Mouse (Mus musculus): ENCODE results near the gene Cfap61. TPM values are rescaled to one million over a fixed set of nuclear protein-coding genes. Genes with fewer than 3 reads are reported as not detected.

The Cfap61 gene
- polyA plus RNA-seq, 1 experiment from 2014 or later: 5.0 TPM

- H3K4me3 ChIP-seq: no peak overlapping the region
- WGBS: 15% methylated on average over 4 of the region's 4 CpGs
- H3K36me3 ChIP-seq: no peaks in the 10 kb centered on the region
- peaks cover 15% of the 10 kb centered on the region for H3K4me1 ChIP-seq (replicated peaks)
- no peaks in the 10 kb centered on the region for H3K9me3 ChIP-seq
- peaks cover 5% of the 10 kb centered on the region; the same call in 1 of the 2 replicates for H3K27me3 ChIP-seq (ENCODE audit: insufficient read depth, poor library complexity, severe bottlenecking)
- H3K27ac ChIP-seq: no peak overlapping the region
- DNase-seq (ENCODE audit: low spot score): no peak
Observed at GRCm38 (mm10) chr2:145957450-145957849, 22.9 kb downstream of the Cfap61 start.

- Histone ChIP-seq H3K27me3 (ENCODE audit: insufficient read depth, poor library complexity, severe bottlenecking) (peaks cover 5% of the 10 kb centered on the region; the same call in 1 of the 2 replicates), H3K4me1 (replicated peaks) (peaks cover 15% of the 10 kb centered on the region), H3K9me3 (no peaks in the 10 kb centered on the region), H3K27ac (peak overlapping the region; percentile 68), H3K36me3 (no peaks in the 10 kb centered on the region), H3K4me3 (no peak overlapping the region)
- peak; percentile 23 for DNase-seq (ENCODE audit: low spot score)
- WGBS: 79% methylated on average over 6 of the region's 6 CpGs
Observed at GRCm38 (mm10) chr2:145958097-145958496, 23.5 kb downstream of the Cfap61 start.

- no peak overlapping the region for H3K4me3 ChIP-seq
- H3K4me1 ChIP-seq (replicated peaks): peaks cover 15% of the 10 kb centered on the region
- peak; percentile 33 for DNase-seq (ENCODE audit: low spot score)
- H3K27ac ChIP-seq: peak overlapping the region; percentile 68
- H3K9me3 ChIP-seq: no peaks in the 10 kb centered on the region
- WGBS: 53% methylated on average over 7 of the region's 7 CpGs
- no peaks in the 10 kb centered on the region for H3K36me3 ChIP-seq
- peaks cover 5% of the 10 kb centered on the region; the same call in 1 of the 2 replicates for H3K27me3 ChIP-seq (ENCODE audit: insufficient read depth, poor library complexity, severe bottlenecking)
Observed at GRCm38 (mm10) chr2:145958551-145958950, 24.0 kb downstream of the Cfap61 start.

GRCm38 (mm10) chr2:145961861-145962260 is 27.3 kb downstream of the Cfap61 start:
- H3K27ac ChIP-seq: no peak overlapping the region
- 87% methylated on average over 5 of the region's 5 CpGs for WGBS
- H3K36me3 ChIP-seq: no peaks in the 10 kb centered on the region
- H3K4me1 ChIP-seq (replicated peaks): peaks cover 15% of the 10 kb centered on the region
- no peak overlapping the region for H3K4me3 ChIP-seq
- H3K27me3 ChIP-seq (ENCODE audit: insufficient read depth, poor library complexity, severe bottlenecking): peaks cover 4% of the 10 kb centered on the region; the same call in 1 of the 2 replicates
- no peaks in the 10 kb centered on the region for H3K9me3 ChIP-seq
- DNase-seq (ENCODE audit: low spot score): no peak

- Histone ChIP-seq H3K27me3 (ENCODE audit: insufficient read depth, poor library complexity, severe bottlenecking) (no peaks in the 10 kb centered on the region), H3K27ac (no peak overlapping the region), H3K4me3 (no peak overlapping the region), H3K36me3 (no peaks in the 10 kb centered on the region), H3K4me1 (replicated peaks) (no peaks in the 10 kb centered on the region), H3K9me3 (no peaks in the 10 kb centered on the region)
- 88% methylated on average over 12 of the region's 12 CpGs for WGBS
- no peak for DNase-seq (ENCODE audit: low spot score)
Observed at GRCm38 (mm10) chr2:145970751-145971150, 36.2 kb downstream of the Cfap61 start.

- Histone ChIP-seq H3K4me1 (replicated peaks) (no peaks in the 10 kb centered on the region), H3K4me3 (no peak overlapping the region), H3K9me3 (no peaks in the 10 kb centered on the region), H3K27me3 (ENCODE audit: insufficient read depth, poor library complexity, severe bottlenecking) (no peaks in the 10 kb centered on the region), H3K36me3 (no peaks in the 10 kb centered on the region), H3K27ac (no peak overlapping the region)
- DNase-seq (ENCODE audit: low spot score): no peak
- 94% methylated on average over 20 of the region's 20 CpGs for WGBS
Observed at GRCm38 (mm10) chr2:145971237-145972010, 36.8 kb downstream of the Cfap61 start.

- H3K27me3 ChIP-seq (ENCODE audit: insufficient read depth, poor library complexity, severe bottlenecking): no peaks in the 10 kb centered on the region
- H3K36me3 ChIP-seq: no peaks in the 10 kb centered on the region
- H3K4me1 ChIP-seq (replicated peaks): no peaks in the 10 kb centered on the region
- 95% methylated on average over 4 of the region's 4 CpGs for WGBS
- no peak overlapping the region for H3K4me3 ChIP-seq
- no peaks in the 10 kb centered on the region for H3K9me3 ChIP-seq
- H3K27ac ChIP-seq: no peak overlapping the region
- DNase-seq (ENCODE audit: low spot score): no peak
Observed at GRCm38 (mm10) chr2:145972571-145972970, 38.0 kb downstream of the Cfap61 start.

GRCm38 (mm10) chr2:145979616-145980015 is 45.0 kb downstream of the Cfap61 start:
- H3K27ac ChIP-seq: 0 out of 2 replicates have a peak overlapping the region, but pooled peaks have one; percentile 8
- peaks cover 29% of the 10 kb centered on the region for H3K4me1 ChIP-seq (replicated peaks)
- 73% methylated on average over 4 of the region's 4 CpGs for WGBS
- DNase-seq (ENCODE audit: low spot score): no peak
- H3K36me3 ChIP-seq: no peaks in the 10 kb centered on the region
- no peaks in the 10 kb centered on the region for H3K9me3 ChIP-seq
- H3K27me3 ChIP-seq (ENCODE audit: insufficient read depth, poor library complexity, severe bottlenecking): no peaks in the 10 kb centered on the region
- H3K4me3 ChIP-seq: no peak overlapping the region

GRCm38 (mm10) chr2:145980881-145981280 is 46.3 kb downstream of the Cfap61 start:
- H3K4me1 ChIP-seq (replicated peaks): peaks cover 29% of the 10 kb centered on the region
- H3K27ac ChIP-seq: no peak overlapping the region
- H3K27me3 ChIP-seq (ENCODE audit: insufficient read depth, poor library complexity, severe bottlenecking): no peaks in the 10 kb centered on the region
- no peak overlapping the region for H3K4me3 ChIP-seq
- no peak for DNase-seq (ENCODE audit: low spot score)
- H3K9me3 ChIP-seq: no peaks in the 10 kb centered on the region
- WGBS: 76% methylated on average over 9 of the region's 9 CpGs
- H3K36me3 ChIP-seq: no peaks in the 10 kb centered on the region

GRCm38 (mm10) chr2:145981699-145982112 is 47.1 kb downstream of the Cfap61 start:
- peak; percentile 27 for DNase-seq (ENCODE audit: low spot score)
- WGBS: 30% methylated on average over 6 of the region's 6 CpGs

GRCm38 (mm10) chr2:145982317-145983045 is 47.9 kb downstream of the Cfap61 start:
- Histone ChIP-seq H3K4me1 (replicated peaks) (peaks cover 29% of the 10 kb centered on the region), H3K4me3 (no peak overlapping the region), H3K27me3 (ENCODE audit: insufficient read depth, poor library complexity, severe bottlenecking) (no peaks in the 10 kb centered on the region), H3K27ac (no peak overlapping the region; the same call in 1 of the 2 replicates), H3K9me3 (no peaks in the 10 kb centered on the region), H3K36me3 (no peaks in the 10 kb centered on the region)
- no peak for DNase-seq (ENCODE audit: low spot score)
- 75% methylated on average over 9 of the region's 9 CpGs for WGBS

More at GRCm38 (mm10) chr2:145981699-145982112, 47.1 kb downstream of the Cfap61 start:
- Histone ChIP-seq H3K4me1 (replicated peaks) (peaks cover 29% of the 10 kb centered on the region), H3K36me3 (no peaks in the 10 kb centered on the region), H3K4me3 (no peak overlapping the region), H3K27me3 (ENCODE audit: insufficient read depth, poor library complexity, severe bottlenecking) (no peaks in the 10 kb centered on the region), H3K27ac (no peak overlapping the region), H3K9me3 (no peaks in the 10 kb centered on the region)

- H3K4me1 ChIP-seq (replicated peaks): peaks cover 4% of the 10 kb centered on the region; the same call in 1 of the 2 replicates
- H3K27ac ChIP-seq: no peak overlapping the region
- H3K36me3 ChIP-seq: no peaks in the 10 kb centered on the region
- H3K4me3 ChIP-seq: no peak overlapping the region
- no peak for DNase-seq (ENCODE audit: low spot score)
- H3K9me3 ChIP-seq: no peaks in the 10 kb centered on the region
- no peaks in the 10 kb centered on the region for H3K27me3 ChIP-seq (ENCODE audit: insufficient read depth, poor library complexity, severe bottlenecking)
- WGBS: 76% methylated on average over 2 of the region's 2 CpGs
Observed at GRCm38 (mm10) chr2:145987757-145988156, 53.2 kb downstream of the Cfap61 start.

- Histone ChIP-seq H3K27me3 (ENCODE audit: insufficient read depth, poor library complexity, severe bottlenecking) (no peaks in the 10 kb centered on the region), H3K27ac (no peak overlapping the region), H3K4me3 (no peak overlapping the region), H3K36me3 (no peaks in the 10 kb centered on the region), H3K4me1 (replicated peaks) (peaks cover 4% of the 10 kb centered on the region; the same call in 1 of the 2 replicates), H3K9me3 (no peaks in the 10 kb centered on the region)
- 46% methylated on average over 2 of the region's 2 CpGs for WGBS
- DNase-seq (ENCODE audit: low spot score): no peak
Observed at GRCm38 (mm10) chr2:145990446-145990845, 55.9 kb downstream of the Cfap61 start.

Measured in hindbrain, embryonic 10.5 days (tissue).